Mouse (Mus musculus): Measurements from ENCODE around the gene Hbq1a. TPM values are rescaled to one million over a fixed set of nuclear protein-coding genes. Genes with fewer than 3 reads are reported as not detected.
"Not testable (repeated sequence)": the region's sequence is repeated elsewhere in the genome, so short reads cannot be mapped to it uniquely, and the experiment has no call there.

Gene Hbq1a
- polyA plus RNA-seq, 1 experiment from 2014 or later: 1.8 TPM

DNA sequence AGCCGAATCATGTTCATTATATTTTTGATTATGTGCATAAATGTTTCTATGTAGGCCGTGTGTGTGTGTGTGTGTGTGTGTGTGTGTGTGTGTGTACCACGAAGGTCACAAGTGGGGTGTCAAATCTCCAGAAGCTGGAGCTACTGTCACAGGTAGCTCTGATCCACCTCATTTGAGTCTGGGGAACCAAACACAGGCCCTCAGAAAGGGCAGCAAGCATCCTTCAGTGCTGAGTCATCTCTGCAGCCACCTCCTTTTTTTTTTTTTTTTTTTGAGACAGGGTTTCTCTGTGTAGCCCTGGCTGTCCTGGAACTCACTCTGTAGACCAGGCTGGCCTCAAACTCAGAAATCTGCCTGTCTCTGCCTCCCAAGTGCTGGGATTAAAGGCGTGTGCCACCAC lies 7.0 kb upstream of the Hbq1a start:
- H3K4me2 ChIP-seq (ENCODE audit: low read depth, low read length); H3K27ac ChIP-seq (replicated peaks; ENCODE audit: low read depth, low read length); H3K36me3 ChIP-seq (ENCODE audit: control insufficient read depth, insufficient read depth, low read length); H3K9ac ChIP-seq (ENCODE audit: low read depth, low read length); ATAC-seq (ENCODE audit: low read depth); H3K27me3 ChIP-seq (replicated peaks; ENCODE audit: control insufficient read depth, insufficient read depth, low read length); H3K4me3 ChIP-seq (ENCODE audit: low read depth, low read length); DNase-seq (ENCODE audit: low spot score); H3K9me3 ChIP-seq (ENCODE audit: control insufficient read depth, low read length); H3K4me1 ChIP-seq (ENCODE audit: control insufficient read depth, insufficient read depth, low read length): not testable (repeated sequence)
- 81% methylated on average over 4 of the region's 4 CpGs for WGBS

DNA sequence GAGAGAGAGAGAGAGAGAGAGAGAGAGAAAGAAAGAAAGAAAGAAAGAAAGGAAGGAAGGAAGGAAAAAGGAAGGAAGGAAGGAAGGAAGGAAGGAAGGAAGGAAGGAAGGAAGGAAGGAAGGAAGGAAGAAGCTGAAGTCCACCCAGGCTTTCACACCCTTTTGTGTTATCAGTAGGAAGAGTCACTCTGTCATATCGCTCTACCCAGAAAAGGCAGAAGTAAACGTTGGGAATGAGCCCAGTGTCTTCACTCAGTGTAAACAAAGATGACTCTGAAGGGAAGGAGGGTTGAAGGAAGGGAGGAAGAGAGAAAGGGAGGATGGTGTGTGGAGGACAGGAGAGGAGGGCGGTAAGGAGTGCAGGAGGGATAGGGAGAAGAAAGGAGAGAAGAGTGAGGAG lies 6.4 kb upstream of the Hbq1a start:
- WGBS: 63% methylated on average over 3 of the region's 3 CpGs
- DNase-seq (ENCODE audit: low spot score); H3K4me2 ChIP-seq (ENCODE audit: low read depth, low read length); ATAC-seq (ENCODE audit: low read depth); H3K36me3 ChIP-seq (ENCODE audit: control insufficient read depth, insufficient read depth, low read length); H3K27ac ChIP-seq (replicated peaks; ENCODE audit: low read depth, low read length); H3K9me3 ChIP-seq (ENCODE audit: control insufficient read depth, low read length); H3K4me1 ChIP-seq (ENCODE audit: control insufficient read depth, insufficient read depth, low read length); H3K9ac ChIP-seq (ENCODE audit: low read depth, low read length); H3K4me3 ChIP-seq (ENCODE audit: low read depth, low read length); H3K27me3 ChIP-seq (replicated peaks; ENCODE audit: control insufficient read depth, insufficient read depth, low read length): not testable (repeated sequence)

DNA sequence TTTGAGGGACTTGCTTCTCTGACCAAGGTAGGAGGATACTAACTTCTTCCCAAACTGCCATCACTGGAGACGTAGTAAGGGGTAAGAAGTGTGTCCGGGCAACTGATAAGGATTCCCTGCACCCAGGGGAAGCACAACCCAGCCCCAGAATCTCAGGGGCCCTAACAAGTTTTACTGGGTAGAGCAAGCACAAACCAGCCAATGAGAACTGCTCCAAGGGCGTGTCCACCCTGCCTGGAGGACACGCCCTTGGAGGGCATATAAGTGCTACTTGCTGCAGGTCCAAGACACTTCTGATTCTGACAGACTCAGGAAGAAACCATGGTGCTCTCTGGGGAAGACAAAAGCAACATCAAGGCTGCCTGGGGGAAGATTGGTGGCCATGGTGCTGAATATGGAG lies 3.7 kb upstream of the Hbq1a start, which contains the start of gene Hba-a2:
TSS of gene Hba-a2 (plus strand) at position 287 of the 400 bp plus-strand sequence.
- not testable (repeated sequence) for ATAC-seq (ENCODE audit: low read depth)
- no CpG with 5 or more reads among the region's 4 CpGs for WGBS

DNA sequence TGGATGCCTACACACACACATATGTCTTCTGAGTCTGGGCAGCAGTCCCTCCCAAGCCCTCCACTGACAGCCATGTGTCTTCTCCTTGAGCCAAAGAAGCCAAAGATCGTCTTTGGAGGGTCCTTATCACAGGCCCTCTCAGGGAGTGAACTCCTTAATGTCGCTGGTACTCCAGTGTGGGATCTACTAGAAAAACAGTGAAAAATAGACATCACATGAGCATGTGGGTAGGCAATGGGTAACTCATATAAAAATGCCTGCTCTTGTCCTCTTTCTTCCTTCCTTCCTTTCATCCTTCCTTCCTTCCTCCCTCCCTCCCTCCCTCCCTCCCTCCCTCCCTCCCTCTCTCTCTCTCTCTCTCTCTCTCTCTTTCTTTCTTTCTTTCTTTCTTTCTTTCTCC lies 2.5 kb upstream of the Hbq1a start:
- DNase-seq (ENCODE audit: low spot score); H3K9ac ChIP-seq (ENCODE audit: low read depth, low read length); H3K27ac ChIP-seq (replicated peaks; ENCODE audit: low read depth, low read length); H3K27me3 ChIP-seq (replicated peaks; ENCODE audit: control insufficient read depth, insufficient read depth, low read length); ATAC-seq (ENCODE audit: low read depth); H3K4me2 ChIP-seq (ENCODE audit: low read depth, low read length); H3K9me3 ChIP-seq (ENCODE audit: control insufficient read depth, low read length); H3K36me3 ChIP-seq (ENCODE audit: control insufficient read depth, insufficient read depth, low read length); H3K4me3 ChIP-seq (ENCODE audit: low read depth, low read length); H3K4me1 ChIP-seq (ENCODE audit: control insufficient read depth, insufficient read depth, low read length): not testable (repeated sequence)
- WGBS: 13% methylated on average over 2 of the region's 2 CpGs

More for the DNA sequence above, 3.7 kb upstream of the Hbq1a start, which contains the start of gene Hba-a2:
- H3K4me2 ChIP-seq (ENCODE audit: low read depth, low read length); H3K36me3 ChIP-seq (ENCODE audit: control insufficient read depth, insufficient read depth, low read length); DNase-seq (ENCODE audit: low spot score); H3K27ac ChIP-seq (replicated peaks; ENCODE audit: low read depth, low read length); H3K4me3 ChIP-seq (ENCODE audit: low read depth, low read length); H3K27me3 ChIP-seq (replicated peaks; ENCODE audit: control insufficient read depth, insufficient read depth, low read length); H3K9me3 ChIP-seq (ENCODE audit: control insufficient read depth, low read length); H3K4me1 ChIP-seq (ENCODE audit: control insufficient read depth, insufficient read depth, low read length); H3K9ac ChIP-seq (ENCODE audit: low read depth, low read length): not testable (repeated sequence)

DNA sequence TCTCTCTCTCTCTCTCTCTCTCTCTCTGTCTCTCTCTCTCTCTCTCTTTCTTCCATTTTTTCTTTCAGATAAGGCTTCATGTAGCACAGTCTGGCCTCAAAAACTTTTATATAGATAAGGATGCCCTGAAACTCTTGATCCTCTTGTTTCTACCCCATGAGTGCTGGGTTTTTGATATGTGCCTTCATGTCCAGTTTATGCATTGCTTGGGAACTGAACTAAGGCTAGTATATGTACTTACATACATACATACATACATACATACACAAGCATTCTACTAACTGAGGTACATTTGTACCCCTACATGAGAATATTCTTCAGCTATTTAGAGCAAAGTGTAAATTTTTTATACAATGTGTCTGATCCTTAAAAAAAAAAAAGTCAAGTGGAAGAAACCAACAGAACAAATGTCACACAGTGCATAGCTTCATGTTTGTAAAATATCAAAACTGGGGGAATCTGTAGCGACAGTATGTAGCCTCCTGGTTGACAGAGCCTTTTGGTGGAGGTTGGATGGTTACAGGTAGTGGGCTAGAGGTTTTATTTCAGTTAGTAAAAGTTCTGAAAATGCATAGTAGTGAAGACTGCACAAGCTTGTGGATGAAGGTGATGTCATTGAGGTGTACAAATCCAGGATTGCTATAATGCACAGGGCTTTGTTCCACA lies 1.9 kb upstream of the Hbq1a start:
- Histone ChIP-seq H3K36me3 (ENCODE audit: control insufficient read depth, insufficient read depth, low read length) (no peaks in the 10 kb centered on the region), H3K9me3 (ENCODE audit: control insufficient read depth, low read length) (no peaks in the 10 kb centered on the region), H3K4me2 (ENCODE audit: low read depth, low read length) (no peak overlapping the region), H3K27ac (replicated peaks; ENCODE audit: low read depth, low read length) (no peak overlapping the region), H3K4me3 (ENCODE audit: low read depth, low read length) (no peak overlapping the region), H3K9ac (ENCODE audit: low read depth, low read length) (no peak overlapping the region), H3K4me1 (ENCODE audit: control insufficient read depth, insufficient read depth, low read length) (no peaks in the 10 kb centered on the region), H3K27me3 (replicated peaks; ENCODE audit: control insufficient read depth, insufficient read depth, low read length) (peaks cover 9% of the 10 kb centered on the region)
- ATAC-seq (ENCODE audit: low read depth) (no peak), DNase-seq (ENCODE audit: low spot score) (no peak)
- 95% methylated on average over 1 of the region's 1 CpGs for WGBS

DNA sequence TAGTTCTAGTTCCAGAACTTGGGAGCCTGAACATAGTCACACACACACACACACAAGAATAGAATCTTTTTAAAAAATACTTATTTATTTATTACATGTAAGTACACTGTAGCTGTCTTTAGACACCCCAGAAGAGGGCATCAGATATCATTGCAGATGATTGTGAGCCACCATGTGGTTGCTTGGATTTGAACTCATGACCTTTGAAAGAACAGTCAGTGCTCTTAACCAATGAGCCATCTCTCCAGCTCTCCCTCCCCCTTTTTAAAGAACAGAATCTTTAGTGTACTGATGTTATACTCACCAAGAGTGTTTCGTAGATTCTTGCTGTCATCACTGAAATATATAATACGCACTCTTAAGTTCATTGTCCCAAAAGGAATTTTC lies 1.3 kb upstream of the Hbq1a start:
- Histone ChIP-seq H3K4me3 (ENCODE audit: low read depth, low read length) (no peak overlapping the region), H3K27ac (replicated peaks; ENCODE audit: low read depth, low read length) (no peak overlapping the region), H3K4me2 (ENCODE audit: low read depth, low read length) (no peak overlapping the region), H3K9ac (ENCODE audit: low read depth, low read length) (no peak overlapping the region), H3K9me3 (ENCODE audit: control insufficient read depth, low read length) (no peaks in the 10 kb centered on the region), H3K27me3 (replicated peaks; ENCODE audit: control insufficient read depth, insufficient read depth, low read length) (peaks cover 9% of the 10 kb centered on the region), H3K36me3 (ENCODE audit: control insufficient read depth, insufficient read depth, low read length) (no peaks in the 10 kb centered on the region), H3K4me1 (ENCODE audit: control insufficient read depth, insufficient read depth, low read length) (no peaks in the 10 kb centered on the region)
- ATAC-seq (ENCODE audit: low read depth) (no peak), DNase-seq (ENCODE audit: low spot score) (no peak)
- 88% methylated on average over 2 of the region's 2 CpGs for WGBS

DNA sequence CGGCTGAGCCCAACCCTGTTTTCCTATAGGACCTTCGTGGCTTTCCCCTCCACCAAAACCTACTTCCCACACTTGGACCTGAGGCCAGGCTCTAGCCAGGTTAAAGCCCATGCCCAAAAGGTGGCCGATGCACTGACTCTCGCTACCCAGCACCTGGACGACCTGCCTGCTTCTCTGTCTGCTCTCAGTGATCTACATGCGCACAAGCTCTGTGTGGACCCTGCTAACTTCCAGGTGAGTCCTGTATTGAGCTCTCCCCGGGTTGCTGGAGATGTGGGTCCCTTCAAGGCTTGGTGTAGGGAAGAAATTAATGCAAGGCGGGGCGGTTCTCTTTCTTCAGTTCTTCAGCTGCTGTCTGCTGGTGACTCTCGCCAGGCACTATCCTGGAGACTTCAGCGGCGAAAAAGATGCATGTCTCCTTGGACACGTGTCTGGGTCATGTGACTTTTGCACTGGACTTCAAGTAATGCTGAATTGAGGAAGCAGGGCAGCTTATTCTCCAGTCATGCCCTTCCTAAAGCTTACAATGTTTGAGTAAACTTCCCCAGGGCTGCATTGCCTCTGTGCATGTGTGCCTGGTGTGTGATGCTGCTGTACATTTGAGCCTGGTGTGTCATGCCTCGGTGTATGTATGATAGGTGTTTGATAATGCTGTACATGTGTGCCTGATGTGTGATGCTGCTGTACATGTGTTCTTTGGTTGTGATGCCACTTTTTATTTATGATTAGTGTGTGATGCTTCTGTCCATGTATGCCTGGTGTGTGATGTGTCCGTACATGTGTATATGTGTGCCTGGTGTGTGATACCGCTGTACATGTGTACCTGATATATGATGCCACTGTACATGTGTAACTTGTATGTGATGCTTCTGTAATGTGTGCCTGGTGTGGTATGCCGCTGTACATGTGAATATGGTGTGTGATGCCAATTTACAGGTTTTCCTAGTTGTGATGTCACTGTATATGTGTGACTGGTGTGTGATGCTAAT lies 704 bp downstream of the Hbq1a start:
- ATAC-seq (ENCODE audit: low read depth) (0 out of 2 replicates have a peak, but pooled peaks have one; percentile 9), DNase-seq (ENCODE audit: low spot score) (no peak)
- Histone ChIP-seq H3K9ac (ENCODE audit: low read depth, low read length) (no peak overlapping the region), H3K4me3 (ENCODE audit: low read depth, low read length) (peak overlapping the region; percentile 23; the same call in 1 of the 2 replicates), H3K36me3 (ENCODE audit: control insufficient read depth, insufficient read depth, low read length) (no peaks in the 10 kb centered on the region), H3K4me1 (ENCODE audit: control insufficient read depth, insufficient read depth, low read length) (no peaks in the 10 kb centered on the region), H3K27ac (replicated peaks; ENCODE audit: low read depth, low read length) (no peak overlapping the region), H3K4me2 (ENCODE audit: low read depth, low read length) (peak overlapping the region; percentile 46), H3K27me3 (replicated peaks; ENCODE audit: control insufficient read depth, insufficient read depth, low read length) (peaks cover 9% of the 10 kb centered on the region), H3K9me3 (ENCODE audit: control insufficient read depth, low read length) (no peaks in the 10 kb centered on the region)
- 57% methylated on average over 14 of the region's 17 CpGs for WGBS

DNA sequence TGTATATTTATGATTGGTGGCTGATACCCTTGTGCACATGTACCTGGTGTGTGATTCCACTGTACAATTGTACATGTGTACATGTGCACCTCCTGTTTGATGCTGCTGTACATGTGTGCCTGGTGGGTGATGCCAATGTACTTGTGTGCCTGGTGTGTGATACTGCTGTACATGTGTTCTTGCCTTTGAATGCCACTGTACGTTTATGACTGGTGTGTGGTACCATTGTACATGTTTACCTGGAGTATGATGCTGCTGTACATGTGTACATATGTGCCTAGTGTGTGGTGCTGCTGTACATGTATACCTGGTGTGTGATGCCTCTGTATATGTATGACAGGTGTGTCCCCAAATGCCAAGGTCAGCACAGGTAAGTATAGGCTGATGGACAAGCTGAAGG lies 1.6 kb downstream of the Hbq1a start:
- H3K36me3 ChIP-seq (ENCODE audit: control insufficient read depth, insufficient read depth, low read length): no peaks in the 10 kb centered on the region
- H3K4me2 ChIP-seq (ENCODE audit: low read depth, low read length): no peak overlapping the region
- no peak overlapping the region for H3K9ac ChIP-seq (ENCODE audit: low read depth, low read length)
- WGBS: 61% methylated on average over 1 of the region's 1 CpGs
- H3K9me3 ChIP-seq (ENCODE audit: control insufficient read depth, low read length): no peaks in the 10 kb centered on the region
- H3K27ac ChIP-seq (replicated peaks; ENCODE audit: low read depth, low read length): no peak overlapping the region
- H3K4me3 ChIP-seq (ENCODE audit: low read depth, low read length): no peak overlapping the region
- peaks cover 9% of the 10 kb centered on the region for H3K27me3 ChIP-seq (replicated peaks; ENCODE audit: control insufficient read depth, insufficient read depth, low read length)
- H3K4me1 ChIP-seq (ENCODE audit: control insufficient read depth, insufficient read depth, low read length): no peaks in the 10 kb centered on the region
- ATAC-seq (ENCODE audit: low read depth): no peak
- DNase-seq (ENCODE audit: low spot score): no peak
